Mouse (Mus musculus) kidney, postnatal 0 days (tissue): ENCODE measurements around the gene Dnah17. TPM values are rescaled to one million over a fixed set of nuclear protein-coding genes. Genes with fewer than 3 reads are reported as not detected.

Experiments used
- ATAC-seq: fragments of 200-750 bp; cut with Nextera tagmentation; replicated peaks from 2 replicates; pipeline ENCODE4 v1.8.0; 2017; ENCODE audit warnings: low read depth, moderate number of reproducible peaks, moderate TSS enrichment, moderate library complexity; ENCODE audit not compliant: low FRiP score
- DNase-seq: peaks from one replicate; pipeline ENCODE4 v3.0.0-alpha.2; 2016; ENCODE audit warnings: low spot score
- H3K27ac ChIP-seq: fragments of 300-500 bp; sonication (generic); 2 replicates; pipeline ENCODE4 v1.5.1; 2014; ENCODE audit warnings: mild to moderate bottlenecking
- H3K27me3 ChIP-seq: fragments of 300-500 bp; sonication (generic); 2 replicates; pipeline ENCODE4 v1.6.1; 2014; ENCODE audit warnings: low read length, mixed read lengths; ENCODE audit not compliant: insufficient read depth
- H3K36me3 ChIP-seq: fragments of 300-500 bp; sonication (generic); 2 replicates; pipeline ENCODE4 v1.6.1; 2014; ENCODE audit warnings: low read length, mixed read lengths; ENCODE audit not compliant: insufficient read depth
- H3K4me1 ChIP-seq: fragments of 300-500 bp; sonication (generic); replicated peaks from 2 replicates; pipeline ENCODE4 v1.6.1; 2014; ENCODE audit warnings: antibody characterized with exemption, low read length, mixed read lengths; ENCODE audit not compliant: insufficient read depth
- H3K4me2 ChIP-seq: fragments of 300-500 bp; sonication (generic); 2 replicates; pipeline ENCODE4 v1.6.1; 2014; ENCODE audit warnings: mild to moderate bottlenecking, low read length, moderate library complexity, mixed read lengths
- H3K4me3 ChIP-seq: fragments of 300-500 bp; sonication (generic); replicated peaks from 2 replicates; pipeline ENCODE4 v1.5.1; 2014; ENCODE audit warnings: low read depth, low read length
- H3K9ac ChIP-seq: fragments of 300-500 bp; sonication (generic); 2 replicates; pipeline ENCODE4 v1.6.1; 2014; ENCODE audit warnings: low read depth, low read length
- H3K9me3 ChIP-seq: fragments of 300-500 bp; sonication (generic); replicated peaks from 2 replicates; pipeline ENCODE4 v1.6.1; 2016; ENCODE audit warnings: low read length, inconsistent platforms, mixed read lengths
- CTCF ChIP-seq: IDR thresholded peaks from 2 replicates; pipeline ENCODE4 v1.5.1; 2016; ENCODE audit warnings: antibody characterized with exemption, low read depth, mild to moderate bottlenecking, moderate library complexity
- WGBS: fragments of 180-500 bp; shearing (Covaris S2); extraction: QIAGEN DNeasy Blood & Tissue Kit; methylation state at CpG from one replicate; pipeline ENCODE4 v1.1.7; 2014; 5-methylcytosine and 5-hydroxymethylcytosine counted together
- polyA plus RNA-seq: library from polyadenylated mRNA; unstranded; fragments of >200 nt; fragmentation: Nextera tagmentation; extraction: Ambion mirVana; gene quantifications from 2 replicates; pipeline ENCODE4 v1.2.1, GENCODE M21; 2015

Dnah17 gene
- polyA plus RNA-seq, 1 experiment from 2014 or later, result 0.12 TPM

- Histone ChIP-seq H3K9ac (no peak overlapping the region), H3K9me3 (no peaks in the 10 kb centered on the region), H3K36me3 (peaks cover 14% of the 10 kb centered on the region), H3K4me3 (no peak overlapping the region), H3K27me3 (no peaks in the 10 kb centered on the region), H3K27ac (no peak overlapping the region), H3K4me1 (peaks cover 5% of the 10 kb centered on the region; the same call in 1 of the 2 replicates), H3K4me2 (no peak overlapping the region)
- no peak for TF ChIP-seq CTCF
- no peak for ATAC-seq
- no peak for DNase-seq
- 93% methylated on average over 8 of the region's 8 CpGs for WGBS
These were observed 114.9 kb downstream of the Dnah17 start for GRCm38 (mm10) chr11:118015381-118016145.

GRCm38 (mm10) chr11:118014391-118014995 is 115.9 kb downstream of the Dnah17 start:
- Histone ChIP-seq H3K36me3 (peaks cover 6% of the 10 kb centered on the region), H3K4me2 (no peak overlapping the region), H3K27me3 (no peaks in the 10 kb centered on the region), H3K9me3 (no peaks in the 10 kb centered on the region), H3K27ac (no peak overlapping the region), H3K4me1 (peaks cover 11% of the 10 kb centered on the region), H3K9ac (no peak overlapping the region), H3K4me3 (no peak overlapping the region)
- TF ChIP-seq CTCF, result no peak
- 77% methylated on average over 12 of the region's 12 CpGs for WGBS
- ATAC-seq (no peak), DNase-seq (no peak)

GRCm38 (mm10) chr11:118013339-118013738 is 117.1 kb downstream of the Dnah17 start:
- 68% methylated on average over 2 of the region's 2 CpGs for WGBS
- Histone ChIP-seq H3K4me1 (peaks cover 19% of the 10 kb centered on the region), H3K9ac (no peak overlapping the region), H3K36me3 (peaks cover 5% of the 10 kb centered on the region; the same call in 1 of the 2 replicates), H3K4me3 (no peak overlapping the region), H3K4me2 (no peak overlapping the region), H3K9me3 (no peaks in the 10 kb centered on the region), H3K27ac (no peak overlapping the region), H3K27me3 (no peaks in the 10 kb centered on the region)
- DNase-seq (no peak), ATAC-seq (no peak)
- no peak for TF ChIP-seq CTCF

GRCm38 (mm10) chr11:118012595-118012994 is 117.8 kb downstream of the Dnah17 start:
- Histone ChIP-seq H3K9me3 (no peaks in the 10 kb centered on the region), H3K27me3 (no peaks in the 10 kb centered on the region), H3K9ac (no peak overlapping the region), H3K36me3 (peaks cover 5% of the 10 kb centered on the region; the same call in 1 of the 2 replicates), H3K4me3 (no peak overlapping the region), H3K4me1 (peaks cover 21% of the 10 kb centered on the region), H3K27ac (no peak overlapping the region), H3K4me2 (no peak overlapping the region)
- no peak for TF ChIP-seq CTCF
- 100% methylated on average over 1 of the region's 1 CpGs for WGBS
- DNase-seq (no peak), ATAC-seq (no peak)

- H3K4me3 ChIP-seq, result no peak overlapping the region
- 45% methylated on average over 4 of the region's 4 CpGs for WGBS
- ATAC-seq, result 0 out of 2 replicates have a peak, but pooled peaks have one; percentile 19
These were observed 120.4 kb downstream of the Dnah17 start for GRCm38 (mm10) chr11:118009865-118010571.

GRCm38 (mm10) chr11:118008843-118009242 is 121.6 kb downstream of the Dnah17 start:
- H3K9me3 ChIP-seq, result no peaks in the 10 kb centered on the region
- H3K4me3 ChIP-seq, result no peak overlapping the region
- 67% methylated on average over 8 of the region's 8 CpGs for WGBS
- peaks cover 31% of the 10 kb centered on the region for H3K4me1 ChIP-seq
- no peak overlapping the region for H3K4me2 ChIP-seq
- H3K27me3 ChIP-seq, result no peaks in the 10 kb centered on the region
- H3K36me3 ChIP-seq, result peaks cover 15% of the 10 kb centered on the region
- ATAC-seq (no peak), DNase-seq (no peak)
- no peak overlapping the region for H3K9ac ChIP-seq
- no peak for TF ChIP-seq CTCF
- H3K27ac ChIP-seq, result no peak overlapping the region

More at GRCm38 (mm10) chr11:118009865-118010571, 120.4 kb downstream of the Dnah17 start:
- DNase-seq, result no peak
- Histone ChIP-seq H3K27ac (peak overlapping the region; percentile 60; the same call in 1 of the 2 replicates), H3K9ac (peak overlapping the region; percentile 40; the same call in 1 of the 2 replicates), H3K4me2 (no peak overlapping the region), H3K36me3 (peaks cover 18% of the 10 kb centered on the region), H3K9me3 (no peaks in the 10 kb centered on the region), H3K27me3 (no peaks in the 10 kb centered on the region), H3K4me1 (peaks cover 24% of the 10 kb centered on the region)
- TF ChIP-seq CTCF, result no peak
